Mouse (Mus musculus) E14TG2a.4 (cell line): Measurements from ENCODE around the gene Gm37240.

Source experiments
- CTCF ChIP-seq: conservative IDR thresholded peaks from 2 replicates; pipeline ENCODE4 v1.5.1; 2014; ENCODE audit warnings: low read length
- NANOG ChIP-seq: IDR thresholded peaks from 2 replicates; pipeline ENCODE4 v1.6.1; 2014; ENCODE audit warnings: borderline replicate concordance, low read length, mixed read lengths
- POU5F1 ChIP-seq: IDR thresholded peaks from 2 replicates; pipeline ENCODE4 v1.6.1; 2014; ENCODE audit warnings: low read length, borderline replicate concordance

DNA sequence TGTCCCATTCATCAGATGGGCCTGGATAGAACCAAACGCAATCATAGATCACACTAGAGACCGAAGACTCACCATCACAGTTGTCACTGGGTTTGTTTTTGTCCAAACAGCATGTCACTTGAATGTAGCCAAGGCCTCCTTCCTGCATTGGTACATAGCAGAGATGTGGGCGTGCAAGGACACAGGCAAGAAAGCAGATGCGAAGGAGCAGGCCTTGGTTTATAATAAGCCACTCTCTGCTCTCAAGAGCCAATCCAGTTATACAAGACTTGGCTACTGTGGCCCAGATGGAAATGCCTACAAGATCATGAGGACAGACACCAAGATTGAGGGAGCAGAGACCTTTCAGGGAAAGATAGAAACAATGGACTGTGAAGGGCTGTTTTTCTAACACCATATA lies 456.1 kb downstream of the Gm37240 start:
- TF ChIP-seq CTCF = no peak
- TF ChIP-seq POU5F1 = no peak
- TF ChIP-seq NANOG = no peak
